Mouse (Mus musculus) erythroblast, embryonic 14.5 days (primary cell): ENCODE data around the gene Crhr1. TPM values are rescaled to one million over a fixed set of nuclear protein-coding genes. Genes with fewer than 3 reads are reported as not detected.

Source experiments
- H3K27me3 ChIP-seq: 2 replicates; pipeline ENCODE4 v1.6.1; 2012; ENCODE audit warnings: inconsistent platforms; ENCODE audit not compliant: control insufficient read depth
- H3K36me3 ChIP-seq: 2 replicates; pipeline ENCODE4 v1.6.1; 2012; ENCODE audit warnings: mild to moderate bottlenecking, inconsistent platforms; ENCODE audit not compliant: control insufficient read depth
- H3K4me1 ChIP-seq: 2 replicates; pipeline ENCODE4 v1.6.1; 2012; ENCODE audit warnings: inconsistent platforms; ENCODE audit not compliant: control insufficient read depth
- H3K4me3 ChIP-seq: replicated peaks from 2 replicates; pipeline ENCODE3; 2012; ENCODE audit warnings: moderate library complexity, mild to moderate bottlenecking, inconsistent platforms
- H3K9me3 ChIP-seq: 2 replicates; pipeline ENCODE4 v1.6.1; 2012; ENCODE audit warnings: low read length, inconsistent platforms, mixed read lengths; ENCODE audit not compliant: control insufficient read depth
- GATA1 ChIP-seq: IDR thresholded peaks from 2 replicates; pipeline ENCODE4 v1.6.1; 2012; ENCODE audit warnings: low read length, inconsistent platforms, mixed read lengths
- TAL1 ChIP-seq: IDR thresholded peaks from 3 replicates; pipeline ENCODE4 v1.6.1; 2012; ENCODE audit warnings: low read length, inconsistent platforms, mixed read lengths
- polyA plus RNA-seq: library from polyadenylated mRNA; stranded (reverse); fragments of >175 nt; gene quantifications from 2 replicates; pipeline ENCODE4 v1.2.3, GENCODE M21; 2012

Crhr1 gene
- polyA plus RNA-seq, result not detected in 2 replicates

- Histone ChIP-seq H3K9me3 (no peaks in the 10 kb centered on the region), H3K4me1 (no peaks in the 10 kb centered on the region), H3K36me3 (no peaks in the 10 kb centered on the region), H3K4me3 (no peak within 1 kb of the TSS), H3K27me3 (peaks cover 64% of the 10 kb centered on the region)
- TF ChIP-seq GATA1, result no peak
These were observed at the start of gene Crhr1 for GRCm38 (mm10) chr11:104132580-104133441. Gene Crhr1 (plus strand): TSS chr11:104132855.

- Histone ChIP-seq H3K27me3 (no peaks in the 10 kb centered on the region), H3K4me3 (no peak overlapping the region), H3K9me3 (no peaks in the 10 kb centered on the region), H3K36me3 (no peaks in the 10 kb centered on the region), H3K4me1 (no peaks in the 10 kb centered on the region)
- no peak for TF ChIP-seq GATA1
- no peak for TF ChIP-seq TAL1
These were observed 49.4 kb upstream of the Crhr1 start for GRCm38 (mm10) chr11:104083248-104083647.

- Histone ChIP-seq H3K36me3 (no peaks in the 10 kb centered on the region), H3K4me1 (no peaks in the 10 kb centered on the region), H3K4me3 (no peak overlapping the region), H3K9me3 (no peaks in the 10 kb centered on the region), H3K27me3 (no peaks in the 10 kb centered on the region)
- no peak for TF ChIP-seq GATA1
- TF ChIP-seq TAL1, result no peak
These were observed 48.9 kb upstream of the Crhr1 start for GRCm38 (mm10) chr11:104083716-104084115.

- no peaks in the 10 kb centered on the region for H3K27me3 ChIP-seq
- no peaks in the 10 kb centered on the region for H3K4me1 ChIP-seq
- H3K4me3 ChIP-seq, result no peak overlapping the region
- H3K9me3 ChIP-seq, result no peaks in the 10 kb centered on the region
- no peaks in the 10 kb centered on the region for H3K36me3 ChIP-seq
- TF ChIP-seq TAL1 (no peak), GATA1 (no peak)
These were observed 44.1 kb upstream of the Crhr1 start for GRCm38 (mm10) chr11:104088519-104088918.

- no peaks in the 10 kb centered on the region for H3K9me3 ChIP-seq
- no peaks in the 10 kb centered on the region for H3K27me3 ChIP-seq
- H3K4me3 ChIP-seq, result no peak overlapping the region
- no peaks in the 10 kb centered on the region for H3K36me3 ChIP-seq
- TF ChIP-seq GATA1, result no peak
- TF ChIP-seq TAL1, result no peak
- H3K4me1 ChIP-seq, result no peaks in the 10 kb centered on the region
These were observed 41.9 kb upstream of the Crhr1 start for GRCm38 (mm10) chr11:104090769-104091168.

GRCm38 (mm10) chr11:104095151-104095550 lies 37.5 kb upstream of the Crhr1 start:
- no peaks in the 10 kb centered on the region for H3K27me3 ChIP-seq
- H3K36me3 ChIP-seq, result no peaks in the 10 kb centered on the region
- TF ChIP-seq GATA1 (no peak), TAL1 (no peak)
- no peaks in the 10 kb centered on the region for H3K9me3 ChIP-seq
- no peaks in the 10 kb centered on the region for H3K4me1 ChIP-seq
- H3K4me3 ChIP-seq, result no peak overlapping the region

GRCm38 (mm10) chr11:104096536-104096935 lies 36.1 kb upstream of the Crhr1 start:
- H3K4me1 ChIP-seq, result no peaks in the 10 kb centered on the region
- no peaks in the 10 kb centered on the region for H3K36me3 ChIP-seq
- no peaks in the 10 kb centered on the region for H3K9me3 ChIP-seq
- no peaks in the 10 kb centered on the region for H3K27me3 ChIP-seq
- TF ChIP-seq TAL1 (no peak), GATA1 (no peak)
- H3K4me3 ChIP-seq, result no peak overlapping the region

GRCm38 (mm10) chr11:104099542-104099941 lies 33.1 kb upstream of the Crhr1 start:
- Histone ChIP-seq H3K4me1 (no peaks in the 10 kb centered on the region), H3K4me3 (no peak overlapping the region), H3K36me3 (no peaks in the 10 kb centered on the region), H3K9me3 (no peaks in the 10 kb centered on the region), H3K27me3 (no peaks in the 10 kb centered on the region)
- no peak for TF ChIP-seq GATA1
- no peak for TF ChIP-seq TAL1

GRCm38 (mm10) chr11:104102641-104103040 lies 30.0 kb upstream of the Crhr1 start:
- no peak overlapping the region for H3K4me3 ChIP-seq
- TF ChIP-seq GATA1 (no peak), TAL1 (no peak)
- H3K36me3 ChIP-seq, result no peaks in the 10 kb centered on the region
- no peaks in the 10 kb centered on the region for H3K27me3 ChIP-seq
- H3K4me1 ChIP-seq, result no peaks in the 10 kb centered on the region
- H3K9me3 ChIP-seq, result no peaks in the 10 kb centered on the region

GRCm38 (mm10) chr11:104106329-104106728 lies 26.3 kb upstream of the Crhr1 start:
- H3K4me1 ChIP-seq, result no peaks in the 10 kb centered on the region
- no peaks in the 10 kb centered on the region for H3K27me3 ChIP-seq

More at GRCm38 (mm10) chr11:104106329-104106728, 26.3 kb upstream of the Crhr1 start:
- TF ChIP-seq TAL1 (no peak), GATA1 (no peak)
- no peaks in the 10 kb centered on the region for H3K36me3 ChIP-seq
- H3K4me3 ChIP-seq, result no peak overlapping the region
- H3K9me3 ChIP-seq, result no peaks in the 10 kb centered on the region
